In the genomic region with DNA sequence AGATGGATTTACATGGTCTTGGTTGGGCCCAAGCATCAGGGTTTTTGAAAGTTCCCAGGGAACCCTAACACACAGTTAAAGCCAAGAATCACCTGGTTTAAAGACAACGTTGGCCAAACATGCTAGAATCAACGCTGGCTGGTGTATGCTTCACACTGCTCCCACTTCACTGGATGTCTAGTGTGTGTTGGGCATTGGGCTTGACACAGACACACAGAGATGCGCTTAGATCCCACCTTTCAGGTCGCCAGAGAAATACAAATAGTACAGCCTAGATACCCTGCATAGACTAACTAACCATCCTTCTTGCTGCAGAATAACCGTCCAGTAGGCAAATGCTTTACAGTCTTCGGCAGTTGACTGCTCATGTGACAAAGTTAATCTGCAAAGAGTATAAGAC, we compare ENCODE assay signal across 25 mouse cellular contexts. TPM values are rescaled to one million over a fixed set of nuclear protein-coding genes. Genes with fewer than 3 reads are reported as not detected.
"Had no signal": no experiment of that assay in that cellular context is flagged by ENCODE, and none has a peak within 500 bp of the region (broad histone marks: within the 10 kb centered on the region; RNA-seq: fewer than 3 reads in every experiment).

No protein-coding gene starts in this region.

- H3K4me3 ChIP-seq: gastrocnemius, adult 2 months; hindbrain, embryonic 10.5 days; hindbrain, embryonic 12.5 days; layer of hippocampus, adult 2 months; left cerebral cortex, adult 2 months; limb, embryonic 10.5 days; limb, embryonic 12.5 days; liver, embryonic 13.5 days had no signal

- H3K27ac ChIP-seq: gastrocnemius, adult 2 months; hindbrain, embryonic 10.5 days; hindbrain, embryonic 12.5 days; hindbrain, embryonic 14.5 days; layer of hippocampus, adult 2 months; left cerebral cortex, adult 2 months; limb, embryonic 10.5 days; limb, embryonic 12.5 days; liver, embryonic 13.5 days had no signal

- H3K9ac ChIP-seq: hindbrain, embryonic 12.5 days; hindbrain, embryonic 14.5 days; limb, embryonic 12.5 days; liver, embryonic 13.5 days had no signal

- H3K27me3 ChIP-seq: hindbrain, embryonic 12.5 days; limb, embryonic 12.5 days; liver, embryonic 13.5 days had no signal

- H3K9me3 ChIP-seq: hindbrain, embryonic 10.5 days; hindbrain, embryonic 12.5 days; limb, embryonic 10.5 days; limb, embryonic 12.5 days; liver, embryonic 13.5 days had no signal

- H3K36me3 ChIP-seq: hindbrain, embryonic 10.5 days; hindbrain, embryonic 12.5 days; limb, embryonic 10.5 days; limb, embryonic 12.5 days; liver, embryonic 13.5 days had no signal

- DNase-seq: gastrocnemius, adult 2 months; gastrocnemius, postnatal 10 days; gastrocnemius, postnatal 25 days; heart, postnatal 10 days; heart, postnatal 4 days; kidney, adult 18-20 months; kidney, adult 8-10 months; kidney, postnatal 10 days; kidney, postnatal 25 days; kidney, postnatal 4 days; liver; liver, embryonic 13.5 days had no signal

- ATAC-seq: hindbrain, embryonic 16.5 days; inflammation-experienced regulatory T-cells, adult 6 months; intestine, embryonic 16.5 days had no signal

- H3K4me1 ChIP-seq: limb, embryonic 12.5 days had no signal

- H3K4me2 ChIP-seq: heart, embryonic 11.5 days; hindbrain, embryonic 12.5 days; hindbrain, embryonic 14.5 days; limb, embryonic 12.5 days; liver, embryonic 11.5 days; liver, embryonic 13.5 days had no signal

RNA-seq across cellular contexts. Expression of a gene that starts 7.5 kb away (rescaled TPM):
- polyA plus RNA-seq: kidney, embryonic 14.5 days; liver, embryonic 11.5 days; liver, embryonic 13.5 days had no signal
